Mouse (Mus musculus) ES-E14 (cell line): ENCODE measurements around the gene Vsig10. TPM values are rescaled to one million over a fixed set of nuclear protein-coding genes. Genes with fewer than 3 reads are reported as not detected.
A peak's percentile ranks its signal among the peaks of the same experiment; 100 is the strongest.

Source experiments
- DNase-seq: peaks from one replicate; pipeline ENCODE4 v3.0.0-alpha.2; 2013; ENCODE audit warnings: low read depth, low spot score
- H3K27ac ChIP-seq: 2 replicates; pipeline ENCODE4 v1.5.1; 2012; ENCODE audit warnings: low read depth, mild to moderate bottlenecking, low read length, moderate library complexity, mixed read lengths; ENCODE audit not compliant: poor library complexity, insufficient read depth, severe bottlenecking
- H3K36me3 ChIP-seq: 2 replicates; pipeline ENCODE4 v1.6.1; 2012; ENCODE audit warnings: mild to moderate bottlenecking, low read length, moderate library complexity, mixed read lengths; ENCODE audit not compliant: control insufficient read depth, poor library complexity, insufficient read depth, severe bottlenecking
- H3K4me1 ChIP-seq, 2 experiments: fragments of 150-350 bp in 1 of 2; sonication (generic) in 1 of 2; 2 replicates each; pipeline ENCODE4 v1.6.1; 2012; ENCODE audit warnings: low read length in 2 of 2, mild to moderate bottlenecking in 1 of 2, mixed read lengths in 1 of 2; ENCODE audit not compliant: control insufficient read depth in 2 of 2, insufficient read depth in 2 of 2, poor library complexity in 1 of 2
- H3K4me3 ChIP-seq, 2 experiments: fragments of 150-350 bp in 1 of 2; sonication (generic) in 1 of 2; 2 replicates each; pipeline ENCODE4 v1.5.1; 2012; ENCODE audit warnings: low read length in 2 of 2, low read depth in 1 of 2, mild to moderate bottlenecking in 1 of 2, mixed read lengths in 1 of 2; ENCODE audit not compliant: insufficient read depth in 1 of 2, poor library complexity in 1 of 2, severe bottlenecking in 1 of 2
- H3K9ac ChIP-seq: 2 replicates; pipeline ENCODE4 v1.6.1; 2012; ENCODE audit warnings: low read depth, mild to moderate bottlenecking, low read length, mixed read lengths; ENCODE audit not compliant: poor library complexity, insufficient read depth, severe bottlenecking
- H3K9me3 ChIP-seq: fragments of 150-350 bp; sonication (generic); 2 replicates; pipeline ENCODE4 v1.6.1; 2012; ENCODE audit warnings: low read depth, mild to moderate bottlenecking, low read length; ENCODE audit not compliant: control insufficient read depth, insufficient read depth
- CHD2 ChIP-seq: IDR thresholded peaks from 2 replicates; pipeline ENCODE4 v1.6.1; 2014; ENCODE audit warnings: mild to moderate bottlenecking, low read depth, low read length, inconsistent platforms
- HCFC1 ChIP-seq: IDR thresholded peaks from 2 replicates; pipeline ENCODE4 v1.6.1; 2012; ENCODE audit warnings: low read length, inconsistent platforms, borderline replicate concordance; ENCODE audit not compliant: insufficient read depth
- MAFK ChIP-seq: IDR thresholded peaks from 2 replicates; pipeline ENCODE4 v1.6.1; 2014; ENCODE audit warnings: mild to moderate bottlenecking, low read depth, low read length, inconsistent platforms; ENCODE audit not compliant: insufficient read depth
- ZC3H11A ChIP-seq: IDR thresholded peaks from 2 replicates; pipeline ENCODE4 v1.6.1; 2012; ENCODE audit warnings: low read depth, mild to moderate bottlenecking, inconsistent platforms, low read length, borderline replicate concordance
- ZNF384 ChIP-seq: IDR thresholded peaks from 2 replicates; pipeline ENCODE4 v1.6.1; 2012; ENCODE audit warnings: low read depth, low read length, inconsistent platforms
- in situ Hi-C, 2 experiments: fragments of 600-800 bp; cut with MboI; formaldehyde crosslinking; loops; one replicate each; pipeline ENCODE4 v1.15.1; 2025; ENCODE audit warnings: low sequenced_read_pairs in 2 of 2, inconsistent platforms in 1 of 2; ENCODE audit not compliant: unreplicated experiment in 2 of 2
- total RNA-seq: library from RNA; depleted of rRNA; stranded (reverse); fragments of 300-350 nt; gene quantifications from 2 replicates; pipeline ENCODE4 v1.2.3, GENCODE M21; 2012

The Vsig10 gene
- total RNA-seq, 1 experiment, result 11.7 TPM

DNA sequence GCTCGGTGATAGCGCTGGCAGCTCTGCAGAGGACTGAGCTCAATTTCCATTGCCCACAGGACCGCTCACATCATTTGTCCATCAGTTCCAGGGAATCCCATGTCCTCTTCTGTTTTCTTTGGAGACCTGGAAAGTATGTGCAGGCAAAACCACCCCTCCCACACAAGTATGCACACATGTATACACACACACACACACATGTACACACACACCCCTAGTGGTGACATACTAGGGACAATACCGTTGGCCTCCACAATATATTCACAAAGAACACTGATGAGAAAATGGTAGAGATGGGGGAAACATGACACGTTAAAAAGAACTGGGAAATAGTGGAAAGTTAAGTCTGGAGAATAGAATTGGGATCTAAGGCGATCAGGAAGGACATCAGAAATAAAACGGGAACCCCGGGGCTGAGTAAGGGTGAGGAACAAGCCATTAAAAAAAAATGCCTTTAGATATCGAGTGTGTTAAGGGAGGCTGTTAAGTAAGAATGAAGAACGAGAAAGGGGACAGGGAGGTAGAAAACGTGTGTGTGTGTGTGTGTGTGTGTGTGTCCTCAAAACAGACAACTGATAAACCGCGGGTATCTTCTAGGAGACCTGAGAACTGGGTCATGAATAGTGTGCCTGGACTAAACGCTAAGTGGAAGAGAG, 36.9 kb downstream of the Vsig10 start:
- peak overlapping the region; percentile 61 to 71 for H3K4me3 ChIP-seq
- TF ChIP-seq ZNF384, result no peak
- no peak for TF ChIP-seq CHD2
- TF ChIP-seq ZC3H11A, result no peak
- TF ChIP-seq HCFC1, result no peak
- no peak for TF ChIP-seq MAFK
- no peak for DNase-seq
- peaks cover 4% of the 10 kb centered on the region; the same call in 1 of the 2 replicates for H3K36me3 ChIP-seq
- peak overlapping the region; percentile 58; the same call in 1 of the 2 replicates for H3K9ac ChIP-seq
- in situ Hi-C loops, result no loop called here
- H3K9me3 ChIP-seq, result no peaks in the 10 kb centered on the region
- peaks cover 12 to 24% of the 10 kb centered on the region in 2 experiments for H3K4me1 ChIP-seq
- peak overlapping the region; percentile 97; the same call in 1 of the 2 replicates for H3K27ac ChIP-seq

- H3K4me1 ChIP-seq, result peaks cover 17 to 26% of the 10 kb centered on the region in 2 experiments
- H3K36me3 ChIP-seq, result peaks cover 4% of the 10 kb centered on the region; the same call in 1 of the 2 replicates
- peak overlapping the region; percentile 97 for H3K27ac ChIP-seq
- H3K4me3 ChIP-seq, result peak overlapping the region; percentile 61 to 71
- H3K9me3 ChIP-seq, result no peaks in the 10 kb centered on the region
- H3K9ac ChIP-seq, result peak overlapping the region; percentile 58
- in situ Hi-C loops, result no loop called here
- TF ChIP-seq ZC3H11A (no peak), MAFK (no peak), ZNF384 (no peak; the same call in 1 of the 2 replicates), CHD2 (0 out of 2 replicates have a peak, but pooled peaks have one; percentile 28), HCFC1 (no peak)
- peak; percentile 72 for DNase-seq
Observed at GRCm38 (mm10) chr5:117356365-117357128, 37.7 kb downstream of the Vsig10 start.

DNA sequence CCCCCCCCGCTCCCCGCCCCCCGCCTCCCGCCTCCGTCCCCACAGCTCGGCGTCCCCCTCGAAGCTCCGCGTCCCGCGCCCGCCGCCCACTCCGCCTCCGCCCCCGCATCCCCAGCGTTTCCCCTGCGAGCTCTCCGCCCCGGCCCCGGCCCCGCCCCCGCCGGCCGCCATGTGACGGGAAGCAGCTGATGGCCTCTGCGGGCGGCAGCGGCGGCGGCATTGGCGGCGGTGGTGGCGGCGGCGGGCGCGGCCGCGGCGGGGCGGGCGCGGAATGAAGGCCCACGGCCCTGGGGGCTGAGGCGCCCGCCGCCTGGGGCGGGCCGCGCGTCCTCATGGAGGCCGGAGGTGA, 38.2 kb downstream of the Vsig10 start, which contains the start of gene Wsb2:
TSS of gene Wsb2 (plus strand) at position 176 of the 349 bp plus-strand sequence.
- peaks cover 6% of the 10 kb centered on the region; the same call in 1 of the 2 replicates for H3K36me3 ChIP-seq
- H3K9me3 ChIP-seq, result no peaks in the 10 kb centered on the region
- in situ Hi-C loops, result no loop called here
- H3K9ac ChIP-seq, result peak within 1 kb of the TSS; percentile 76
- DNase-seq, result no peak
- TF ChIP-seq MAFK, result no peak
- TF ChIP-seq CHD2, result no peak
- no peak for TF ChIP-seq ZNF384
- no peak for TF ChIP-seq HCFC1
- no peak for TF ChIP-seq ZC3H11A
- peaks cover 22 to 28% of the 10 kb centered on the region in 2 experiments for H3K4me1 ChIP-seq
- peak within 1 kb of the TSS; percentile 71 to 80 for H3K4me3 ChIP-seq
- peak within 1 kb of the TSS; percentile 97 for H3K27ac ChIP-seq

GRCm38 (mm10) chr5:117357478-117358247, 38.8 kb downstream of the Vsig10 start:
- in situ Hi-C loops, result no loop called here
- H3K9ac ChIP-seq, result peak overlapping the region; percentile 76
- H3K4me3 ChIP-seq, result peak overlapping the region; percentile 71 to 80
- TF ChIP-seq MAFK (no peak), CHD2 (no peak), ZC3H11A (no peak), HCFC1 (no peak), ZNF384 (no peak)
- no peaks in the 10 kb centered on the region for H3K9me3 ChIP-seq
- H3K4me1 ChIP-seq, result peaks cover 24 to 30% of the 10 kb centered on the region in 2 experiments
- no peak for DNase-seq
- H3K27ac ChIP-seq, result peak overlapping the region; percentile 97
- H3K36me3 ChIP-seq, result peaks cover 4% of the 10 kb centered on the region; the same call in 1 of the 2 replicates
